Mouse (Mus musculus): ENCODE measurements around the gene Intu. TPM values are rescaled to one million over a fixed set of nuclear protein-coding genes. Genes with fewer than 3 reads are reported as not detected.

Gene Intu
- polyA plus RNA-seq, 1 experiment from 2014 or later = 2.0 TPM

DNA sequence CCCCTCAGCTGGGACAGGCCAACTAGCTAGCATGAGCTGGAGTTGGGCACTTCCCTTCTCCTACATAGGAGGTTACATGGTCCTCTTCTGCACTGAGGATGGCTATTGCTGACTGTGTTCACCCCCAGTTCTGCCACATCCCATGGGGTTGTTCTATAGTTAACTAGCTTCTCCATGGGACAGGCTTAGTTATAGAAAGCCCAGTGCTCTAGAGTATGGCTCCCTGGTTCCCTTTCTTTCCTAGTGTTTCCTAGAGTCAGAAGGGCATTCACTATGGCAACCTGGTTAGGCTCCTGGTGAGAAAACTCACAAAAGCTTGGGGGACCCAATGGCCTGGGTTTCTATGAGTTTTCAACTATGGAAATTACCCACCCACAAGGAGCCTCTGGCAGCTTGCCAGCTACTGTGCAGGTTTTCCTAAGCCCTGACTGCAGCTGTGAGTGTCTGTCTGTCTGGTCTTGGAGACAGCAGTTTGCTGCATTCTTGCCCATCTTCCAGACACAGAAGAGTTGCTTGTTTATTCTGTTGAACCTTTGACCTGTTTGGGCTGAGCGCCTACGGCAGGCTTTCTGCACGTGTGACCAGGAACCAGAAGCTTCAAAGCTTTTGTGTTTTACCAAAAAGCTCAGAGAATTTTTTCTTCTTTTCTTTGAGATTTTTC lies 154.9 kb downstream of the Intu start:
- no peak for TF ChIP-seq CTCF (IDR thresholded peaks at IDR 0.05; ENCODE audit: low read depth)
- no peak overlapping the region for H3K27ac ChIP-seq
- DNase-seq (ENCODE audit: low spot score) (peak; percentile 21), ATAC-seq (replicated peaks; ENCODE audit: low FRiP score, low read depth) (no peak)
- no peak overlapping the region for H3K4me3 ChIP-seq (replicated peaks; ENCODE audit: low read depth, low read length)
- no peaks in the 10 kb centered on the region; the same call in 1 of the 2 replicates for H3K4me1 ChIP-seq (replicated peaks; ENCODE audit: insufficient read depth, low read length)
- H3K27me3 ChIP-seq (ENCODE audit: insufficient read depth, low read length) = no peaks in the 10 kb centered on the region
- 11% methylated on average over 3 of the region's 3 CpGs for WGBS
- no peak overlapping the region for H3K9ac ChIP-seq (ENCODE audit: low read depth, low read length)
- H3K9me3 ChIP-seq (replicated peaks; ENCODE audit: low read length) = no peaks in the 10 kb centered on the region
- no peaks in the 10 kb centered on the region; the same call in 1 of the 2 replicates for H3K36me3 ChIP-seq (ENCODE audit: insufficient read depth, low read length)
- no peak overlapping the region for H3K4me2 ChIP-seq (ENCODE audit: low read length)

DNA sequence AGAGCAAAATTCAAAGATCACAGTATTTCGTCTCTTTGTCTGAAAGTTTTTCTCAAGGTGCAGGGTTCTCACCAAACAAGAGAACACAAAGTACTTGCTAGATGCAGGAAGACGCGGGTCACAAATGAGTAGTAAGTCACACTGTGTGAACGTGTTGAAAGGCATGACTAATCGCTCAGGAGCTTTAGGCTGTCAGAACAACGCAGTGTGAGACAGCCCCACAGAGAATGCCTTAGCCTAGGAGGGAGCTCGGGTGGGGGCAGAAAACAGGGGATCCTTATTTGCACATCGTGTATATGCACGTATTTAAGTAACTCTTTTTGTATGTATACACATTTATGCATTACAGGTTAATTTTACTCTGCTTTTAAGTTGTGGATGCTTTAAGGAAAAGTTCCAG lies 155.8 kb downstream of the Intu start:
- TF ChIP-seq CTCF (IDR thresholded peaks at IDR 0.05; ENCODE audit: low read depth) = no peak
- ATAC-seq (replicated peaks; ENCODE audit: low FRiP score, low read depth) = no peak
- Histone ChIP-seq H3K9ac (ENCODE audit: low read depth, low read length) (no peak overlapping the region), H3K4me1 (replicated peaks; ENCODE audit: insufficient read depth, low read length) (no peaks in the 10 kb centered on the region; the same call in 1 of the 2 replicates), H3K27me3 (ENCODE audit: insufficient read depth, low read length) (no peaks in the 10 kb centered on the region), H3K27ac (no peak overlapping the region), H3K4me2 (ENCODE audit: low read length) (no peak overlapping the region), H3K9me3 (replicated peaks; ENCODE audit: low read length) (no peaks in the 10 kb centered on the region), H3K4me3 (replicated peaks; ENCODE audit: low read depth, low read length) (no peak overlapping the region), H3K36me3 (ENCODE audit: insufficient read depth, low read length) (no peaks in the 10 kb centered on the region; the same call in 1 of the 2 replicates)
- WGBS = 52% methylated on average over 9 of the region's 9 CpGs
- no peak for DNase-seq (ENCODE audit: low spot score)

DNA sequence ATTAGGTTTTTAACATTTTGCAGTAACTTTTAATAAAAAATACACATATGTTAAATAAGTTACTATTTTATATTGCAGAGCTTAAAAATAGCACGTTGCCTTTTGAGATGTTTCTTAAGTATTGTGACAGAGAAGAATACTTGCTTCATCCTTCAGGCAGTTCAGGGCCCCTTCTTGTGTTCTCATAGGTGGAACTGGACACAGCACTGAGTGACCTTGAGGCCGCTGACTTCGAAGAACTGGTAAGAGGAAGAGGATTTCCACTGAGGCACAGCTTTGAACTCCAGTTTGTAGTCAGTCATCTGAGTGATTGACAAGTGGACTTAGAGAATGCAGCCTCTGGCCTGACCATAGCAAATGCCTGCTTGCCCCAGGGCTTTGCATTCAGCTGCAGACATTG lies 156.5 kb downstream of the Intu start:
- no peaks in the 10 kb centered on the region for H3K27me3 ChIP-seq (ENCODE audit: insufficient read depth, low read length)
- H3K36me3 ChIP-seq (ENCODE audit: insufficient read depth, low read length) = no peaks in the 10 kb centered on the region; the same call in 1 of the 2 replicates
- no peaks in the 10 kb centered on the region; the same call in 1 of the 2 replicates for H3K4me1 ChIP-seq (replicated peaks; ENCODE audit: insufficient read depth, low read length)
- DNase-seq (ENCODE audit: low spot score) = no peak
- TF ChIP-seq CTCF (IDR thresholded peaks at IDR 0.05; ENCODE audit: low read depth) = no peak
- no peak overlapping the region for H3K9ac ChIP-seq (ENCODE audit: low read depth, low read length)
- WGBS = 84% methylated on average over 3 of the region's 3 CpGs
- no peak overlapping the region for H3K4me3 ChIP-seq (replicated peaks; ENCODE audit: low read depth, low read length)
- H3K27ac ChIP-seq = no peak overlapping the region
- no peak for ATAC-seq (replicated peaks; ENCODE audit: low FRiP score, low read depth)
- no peaks in the 10 kb centered on the region for H3K9me3 ChIP-seq (replicated peaks; ENCODE audit: low read length)
- H3K4me2 ChIP-seq (ENCODE audit: low read length) = no peak overlapping the region

DNA sequence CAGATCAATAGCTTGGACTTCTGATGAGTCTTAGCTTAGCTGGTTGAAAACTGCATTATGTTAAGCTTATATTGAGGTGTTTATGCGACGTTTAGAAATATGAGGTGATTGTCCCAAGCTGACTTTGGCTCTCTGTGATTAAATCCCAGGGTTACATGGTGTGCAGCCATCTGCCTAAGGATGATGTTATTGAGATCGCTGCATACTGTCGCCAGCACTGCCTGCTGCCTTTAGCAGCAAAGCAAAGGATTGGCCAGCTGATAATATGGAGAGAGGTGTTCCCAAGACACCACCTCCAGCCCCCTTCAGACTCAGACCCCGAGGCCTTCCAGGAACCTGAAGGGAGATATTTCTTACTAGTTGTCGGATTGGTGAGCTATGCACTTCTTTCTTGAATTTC lies 160.5 kb downstream of the Intu start:
- Histone ChIP-seq H3K4me2 (ENCODE audit: low read length) (no peak overlapping the region), H3K27me3 (ENCODE audit: insufficient read depth, low read length) (no peaks in the 10 kb centered on the region), H3K36me3 (ENCODE audit: insufficient read depth, low read length) (no peaks in the 10 kb centered on the region; the same call in 1 of the 2 replicates), H3K4me1 (replicated peaks; ENCODE audit: insufficient read depth, low read length) (no peaks in the 10 kb centered on the region; the same call in 1 of the 2 replicates), H3K9ac (ENCODE audit: low read depth, low read length) (no peak overlapping the region), H3K9me3 (replicated peaks; ENCODE audit: low read length) (no peaks in the 10 kb centered on the region), H3K4me3 (replicated peaks; ENCODE audit: low read depth, low read length) (no peak overlapping the region), H3K27ac (no peak overlapping the region)
- TF ChIP-seq CTCF (IDR thresholded peaks at IDR 0.05; ENCODE audit: low read depth) = no peak
- WGBS = 88% methylated on average over 6 of the region's 6 CpGs
- no peak for DNase-seq (ENCODE audit: low spot score)
- no peak for ATAC-seq (replicated peaks; ENCODE audit: low FRiP score, low read depth)

DNA sequence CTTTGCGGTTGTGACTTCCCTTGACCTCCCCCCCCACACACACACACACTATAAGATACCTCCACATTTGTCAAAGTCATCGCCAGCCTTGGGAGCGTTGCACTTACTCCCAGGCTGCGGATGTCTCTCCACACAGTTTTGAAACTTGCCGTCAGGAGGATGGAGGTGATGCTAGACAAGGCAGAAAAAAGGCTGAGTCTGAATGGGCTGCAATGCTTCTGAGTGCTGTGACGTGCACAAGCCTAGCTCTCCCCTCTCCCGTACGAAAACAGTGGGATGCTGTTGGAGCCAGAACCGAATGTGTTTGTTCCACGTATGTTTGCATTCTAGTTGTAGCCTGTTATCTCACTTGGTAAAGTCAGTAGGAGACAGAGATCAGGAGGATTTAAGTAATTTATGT lies 162.3 kb downstream of the Intu start:
- H3K4me3 ChIP-seq (replicated peaks; ENCODE audit: low read depth, low read length) = no peak overlapping the region
- no peak overlapping the region for H3K9ac ChIP-seq (ENCODE audit: low read depth, low read length)
- TF ChIP-seq CTCF (IDR thresholded peaks at IDR 0.05; ENCODE audit: low read depth) = no peak
- WGBS = 83% methylated on average over 10 of the region's 10 CpGs
- no peaks in the 10 kb centered on the region for H3K27me3 ChIP-seq (ENCODE audit: insufficient read depth, low read length)
- no peaks in the 10 kb centered on the region for H3K4me1 ChIP-seq (replicated peaks; ENCODE audit: insufficient read depth, low read length)
- H3K9me3 ChIP-seq (replicated peaks; ENCODE audit: low read length) = no peaks in the 10 kb centered on the region
- no peak overlapping the region for H3K27ac ChIP-seq
- H3K36me3 ChIP-seq (ENCODE audit: insufficient read depth, low read length) = no peaks in the 10 kb centered on the region
- ATAC-seq (replicated peaks; ENCODE audit: low FRiP score, low read depth) (no peak), DNase-seq (ENCODE audit: low spot score) (no peak)
- H3K4me2 ChIP-seq (ENCODE audit: low read length) = no peak overlapping the region

DNA sequence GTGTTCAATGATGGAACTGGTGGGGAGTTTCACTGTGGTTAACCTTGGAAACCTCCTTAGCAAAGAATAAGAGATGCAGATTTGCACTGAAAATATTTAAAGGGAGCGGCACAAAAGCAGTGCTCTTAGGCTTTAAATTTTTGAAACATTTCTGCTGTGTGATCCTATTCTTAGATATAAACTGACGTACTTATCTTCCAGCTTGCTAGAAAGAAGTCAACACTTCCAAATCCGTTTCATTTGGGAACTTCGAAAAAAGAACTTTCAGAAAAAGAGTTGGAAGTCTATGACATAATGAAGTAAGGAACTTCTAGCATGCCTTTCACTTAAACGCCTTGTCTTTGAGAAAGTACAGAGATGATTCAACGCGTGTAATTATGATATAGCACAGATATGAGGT lies 162.9 kb downstream of the Intu start:
- no peaks in the 10 kb centered on the region for H3K36me3 ChIP-seq (ENCODE audit: insufficient read depth, low read length)
- H3K4me1 ChIP-seq (replicated peaks; ENCODE audit: insufficient read depth, low read length) = no peaks in the 10 kb centered on the region
- H3K9ac ChIP-seq (ENCODE audit: low read depth, low read length) = no peak overlapping the region
- ATAC-seq (replicated peaks; ENCODE audit: low FRiP score, low read depth) (no peak), DNase-seq (ENCODE audit: low spot score) (no peak)
- H3K4me3 ChIP-seq (replicated peaks; ENCODE audit: low read depth, low read length) = no peak overlapping the region
- WGBS = 83% methylated on average over 7 of the region's 7 CpGs
- TF ChIP-seq CTCF (IDR thresholded peaks at IDR 0.05; ENCODE audit: low read depth) = no peak
- H3K4me2 ChIP-seq (ENCODE audit: low read length) = no peak overlapping the region
- H3K9me3 ChIP-seq (replicated peaks; ENCODE audit: low read length) = no peaks in the 10 kb centered on the region
- H3K27ac ChIP-seq = no peak overlapping the region
- no peaks in the 10 kb centered on the region for H3K27me3 ChIP-seq (ENCODE audit: insufficient read depth, low read length)

DNA sequence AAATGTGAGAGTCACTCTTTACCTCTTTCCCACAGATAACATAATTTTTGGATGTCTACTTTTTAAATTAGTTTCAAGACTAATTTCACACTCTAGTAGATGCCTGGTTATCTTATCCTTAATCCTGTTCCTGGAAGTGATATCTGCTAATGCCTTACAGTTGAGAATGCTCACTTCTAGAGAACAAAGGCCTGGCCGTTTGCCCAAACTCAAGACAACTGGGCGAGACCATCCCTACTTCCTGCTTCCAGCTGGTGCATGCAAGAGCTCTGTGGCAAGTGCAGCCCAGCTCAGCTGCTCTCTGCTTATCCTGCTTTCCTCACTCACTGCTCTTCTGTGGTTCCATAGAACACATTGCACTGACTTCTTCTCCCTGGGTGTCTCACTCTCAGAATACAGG lies 163.4 kb downstream of the Intu start:
- no peak overlapping the region for H3K9ac ChIP-seq (ENCODE audit: low read depth, low read length)
- no peaks in the 10 kb centered on the region for H3K27me3 ChIP-seq (ENCODE audit: insufficient read depth, low read length)
- TF ChIP-seq CTCF (IDR thresholded peaks at IDR 0.05; ENCODE audit: low read depth) = no peak
- peak; percentile 22 for DNase-seq (ENCODE audit: low spot score)
- no peak overlapping the region for H3K27ac ChIP-seq
- WGBS = 61% methylated on average over 2 of the region's 2 CpGs
- no peak overlapping the region for H3K4me2 ChIP-seq (ENCODE audit: low read length)
- H3K9me3 ChIP-seq (replicated peaks; ENCODE audit: low read length) = no peaks in the 10 kb centered on the region
- H3K36me3 ChIP-seq (ENCODE audit: insufficient read depth, low read length) = no peaks in the 10 kb centered on the region
- no peak for ATAC-seq (replicated peaks; ENCODE audit: low FRiP score, low read depth)
- H3K4me1 ChIP-seq (replicated peaks; ENCODE audit: insufficient read depth, low read length) = no peaks in the 10 kb centered on the region
- H3K4me3 ChIP-seq (replicated peaks; ENCODE audit: low read depth, low read length) = no peak overlapping the region
